Mouse (Mus musculus) MEL (cell line): Measurements from ENCODE around the gene Col25a1.

Experiments
- BHLHE40 ChIP-seq: IDR thresholded peaks from 2 replicates; pipeline ENCODE4 v1.6.1; 2012; ENCODE audit warnings: low read depth, mild to moderate bottlenecking, inconsistent platforms, low read length, improper control_type of control experiment, borderline replicate concordance
- CTCF ChIP-seq, 3 experiments: IDR thresholded peaks in 2 of 3; conservative IDR thresholded peaks in 1 of 3; 2 replicates each; pipeline ENCODE4 v1.5.1; 2011 to 2012; ENCODE audit warnings: low read length in 3 of 3, low read depth in 2 of 3, mild to moderate bottlenecking in 2 of 3, improper control_type of control experiment in 1 of 3, inconsistent platforms in 1 of 3, mixed read lengths in 1 of 3, moderate library complexity in 1 of 3; ENCODE audit not compliant: control insufficient read depth in 1 of 3, insufficient read depth in 1 of 3, poor library complexity in 1 of 3, severe bottlenecking in 1 of 3
- EP300 ChIP-seq, 2 experiments: IDR thresholded peaks; 2 replicates each; pipeline ENCODE4 v1.6.1; 2011; ENCODE audit warnings: improper control_type of control experiment in 2 of 2, low read length in 2 of 2, low read depth in 1 of 2, mild to moderate bottlenecking in 1 of 2
- ETS1 ChIP-seq: IDR thresholded peaks from 2 replicates; pipeline ENCODE4 v1.6.1; 2012; ENCODE audit warnings: low read depth, mild to moderate bottlenecking, inconsistent platforms, low read length, improper control_type of control experiment, moderate library complexity
- MAX ChIP-seq: IDR thresholded peaks from 2 replicates; pipeline ENCODE4 v1.6.1; 2011; ENCODE audit warnings: low read length, improper control_type of control experiment
- MAZ ChIP-seq: IDR thresholded peaks from 2 replicates; pipeline ENCODE4 v1.6.1; 2012; ENCODE audit warnings: low read depth, mild to moderate bottlenecking, inconsistent platforms, low read length, improper control_type of control experiment
- MEF2A ChIP-seq: IDR thresholded peaks from 2 replicates; pipeline ENCODE4 v1.6.1; 2014; ENCODE audit warnings: low read depth, mild to moderate bottlenecking, inconsistent platforms, low read length, improper control_type of control experiment; ENCODE audit not compliant: poor library complexity, insufficient replicate concordance, severe bottlenecking; ENCODE audit errors: extremely low read depth
- MXI1 ChIP-seq: IDR thresholded peaks from 2 replicates; pipeline ENCODE4 v1.6.1; 2011; ENCODE audit warnings: mild to moderate bottlenecking, low read depth, low read length, improper control_type of control experiment
- NELFE ChIP-seq: IDR thresholded peaks from 2 replicates; pipeline ENCODE4 v1.6.1; 2011; ENCODE audit warnings: low read depth, low read length, improper control_type of control experiment
- POLR2A ChIP-seq, 2 experiments: IDR thresholded peaks; 2 replicates each; pipeline ENCODE4 v1.6.1; 2011 to 2012; ENCODE audit warnings: low read length in 2 of 2, mild to moderate bottlenecking in 2 of 2, control low read depth in 1 of 2, improper control_type of control experiment in 1 of 2, low read depth in 1 of 2, moderate library complexity in 1 of 2; ENCODE audit not compliant: control insufficient read depth in 1 of 2, insufficient read depth in 1 of 2, poor library complexity in 1 of 2
- TAL1 ChIP-seq: IDR thresholded peaks from 2 replicates; pipeline ENCODE4 v1.6.1; 2012; ENCODE audit warnings: mild to moderate bottlenecking, inconsistent platforms, low read length, moderate library complexity, mixed read lengths
- ZNF384 ChIP-seq: IDR thresholded peaks from 2 replicates; pipeline ENCODE4 v1.6.1; 2012; ENCODE audit warnings: low read depth, mild to moderate bottlenecking, inconsistent platforms, low read length, improper control_type of control experiment

GRCm38 (mm10) chr3:130482513-130482912 lies 351.2 kb downstream of the Col25a1 start:
- TF ChIP-seq CTCF (IDR thresholded peaks at IDR 0.05 in 2 of 3, conservative IDR thresholded peaks at IDR 0.05 in 1 of 3; ENCODE audit: control insufficient read depth in 1 of 3, insufficient read depth in 1 of 3, low read depth in 2 of 3, low read length in 3 of 3, poor library complexity in 1 of 3, severe bottlenecking in 1 of 3), result no peak
- TF ChIP-seq BHLHE40, result no peak
- no peak for TF ChIP-seq ETS1
- TF ChIP-seq ZNF384, result no peak
- TF ChIP-seq MXI1, result no peak
- TF ChIP-seq MAX, result no peak
- TF ChIP-seq POLR2A (IDR thresholded peaks at IDR 0.05; ENCODE audit: control insufficient read depth in 1 of 2, insufficient read depth in 1 of 2, low read depth in 1 of 2, low read length in 2 of 2, poor library complexity in 1 of 2), result no peak
- TF ChIP-seq TAL1, result no peak
- TF ChIP-seq EP300 (IDR thresholded peaks at IDR 0.05; ENCODE audit: low read depth in 1 of 2, low read length in 2 of 2), result no peak
- no peak for TF ChIP-seq NELFE
- no peak for TF ChIP-seq MAZ
- TF ChIP-seq MEF2A, result no peak
